Mouse (Mus musculus) spleen, adult 2 months (tissue): ENCODE data around the gene Flt3. TPM values are rescaled to one million over a fixed set of nuclear protein-coding genes. Genes with fewer than 3 reads are reported as not detected.

Experiments used
- DNase-seq, 2 experiments: peaks; one replicate each; pipeline versions ENCODE4 v3.0.0 to v3.0.0-alpha.2; 2012 to 2021; ENCODE audit warnings: low spot score in 2 of 2, low read depth in 1 of 2
- H3K27ac ChIP-seq: fragments of 200-500 bp; 2 replicates; pipeline ENCODE4 v1.5.1; 2012; ENCODE audit warnings: low read length, inconsistent platforms; ENCODE audit not compliant: insufficient read depth
- H3K27me3 ChIP-seq: fragments of 200-500 bp; 2 replicates; pipeline ENCODE4 v1.6.1; 2012; ENCODE audit warnings: mild to moderate bottlenecking, moderate library complexity, low read length, inconsistent platforms; ENCODE audit not compliant: control insufficient read depth, insufficient read depth
- H3K36me3 ChIP-seq: fragments of 200-500 bp; 2 replicates; pipeline ENCODE4 v1.6.1; 2012; ENCODE audit warnings: mild to moderate bottlenecking, low read length, inconsistent platforms; ENCODE audit not compliant: control insufficient read depth, insufficient read depth
- H3K4me1 ChIP-seq: fragments of 200-500 bp; 2 replicates; pipeline ENCODE4 v1.6.1; 2011; ENCODE audit warnings: inconsistent platforms; ENCODE audit not compliant: control insufficient read depth, insufficient read depth, insufficient read length
- H3K4me3 ChIP-seq: fragments of 200-500 bp; 2 replicates; pipeline ENCODE4 v1.5.1; 2011; ENCODE audit warnings: mild to moderate bottlenecking, inconsistent platforms; ENCODE audit not compliant: insufficient read depth, insufficient read length; ENCODE audit errors: extremely low read depth
- CTCF ChIP-seq: fragments of 200-500 bp; IDR thresholded peaks from 2 replicates; pipeline ENCODE4 v1.5.1; 2011; ENCODE audit warnings: mild to moderate bottlenecking, inconsistent platforms; ENCODE audit not compliant: insufficient read depth, insufficient read length, insufficient replicate concordance; ENCODE audit errors: extremely low read depth
- POLR2A ChIP-seq: fragments of 200-500 bp; IDR thresholded peaks from 2 replicates; pipeline ENCODE4 v1.6.1; 2011; ENCODE audit warnings: low read depth, low read length, inconsistent platforms
- WGBS: fragments of 180-500 bp; shearing (Covaris S2); methylation state at CpG from one replicate; pipeline ENCODE4 v1.1.7; 2018; 5-methylcytosine and 5-hydroxymethylcytosine counted together
- polyA plus RNA-seq: library from polyadenylated mRNA; depleted of rRNA; stranded (reverse); fragments of >200 nt; gene quantifications from 2 replicates; pipeline ENCODE4 v1.2.3, GENCODE M21; 2012

The Flt3 gene
- polyA plus RNA-seq, 1 experiment = 6.5 TPM

DNA sequence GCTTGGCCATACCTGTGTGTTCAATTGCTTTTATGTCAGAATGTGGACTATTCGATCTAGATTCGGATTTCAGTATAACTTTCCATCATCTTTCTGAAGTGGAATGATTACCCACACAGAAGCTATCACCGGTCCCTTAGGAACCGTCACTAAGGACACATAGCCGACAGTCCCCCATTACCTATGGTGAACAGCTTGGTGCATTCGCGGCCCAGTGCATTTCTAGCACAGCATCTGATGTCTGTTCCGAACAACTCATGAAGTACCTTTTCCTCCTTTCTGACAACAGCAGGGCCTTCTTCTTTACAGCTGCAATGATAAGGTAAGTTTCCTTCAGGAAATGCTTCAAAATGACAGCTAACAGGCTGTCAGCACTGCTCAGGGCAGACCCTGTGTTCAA lies 30.0 kb downstream of the Flt3 start:
- DNase-seq = no peak
- 89% methylated on average over 8 of the region's 8 CpGs for WGBS

DNA sequence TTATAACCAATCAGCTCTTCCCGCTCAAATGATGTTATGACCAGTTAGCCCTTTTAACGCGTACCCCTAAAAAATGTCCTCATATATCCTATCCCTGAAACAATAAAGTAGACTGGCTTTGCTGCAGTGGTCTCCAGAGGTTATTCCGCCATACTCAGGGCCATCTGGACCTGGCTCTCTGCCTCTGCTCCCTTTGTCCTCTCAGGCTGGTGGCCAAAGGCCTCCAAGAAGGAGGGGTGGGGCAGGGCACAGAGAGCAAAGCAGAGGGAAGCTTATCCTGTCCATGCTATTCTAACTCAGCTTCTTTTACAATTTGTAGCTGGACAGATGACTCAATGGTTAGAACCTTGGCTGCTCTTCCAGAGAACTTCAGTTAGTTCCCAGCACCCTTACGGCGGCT lies 32.1 kb downstream of the Flt3 start:
- no peak overlapping the region for H3K27ac ChIP-seq
- H3K36me3 ChIP-seq = no peaks in the 10 kb centered on the region
- H3K27me3 ChIP-seq = no peaks in the 10 kb centered on the region
- WGBS = 93% methylated on average over 6 of the region's 6 CpGs
- H3K4me1 ChIP-seq = peaks cover 18% of the 10 kb centered on the region; the same call in 1 of the 2 replicates
- H3K4me3 ChIP-seq = no peak overlapping the region
- DNase-seq = no peak
- TF ChIP-seq CTCF = no peak
- no peak for TF ChIP-seq POLR2A

More for the DNA sequence above, 30.0 kb downstream of the Flt3 start:
- Histone ChIP-seq H3K4me1 (peaks cover 12% of the 10 kb centered on the region; the same call in 1 of the 2 replicates), H3K36me3 (no peaks in the 10 kb centered on the region), H3K4me3 (no peak overlapping the region), H3K27me3 (no peaks in the 10 kb centered on the region), H3K27ac (no peak overlapping the region)
- TF ChIP-seq CTCF (no peak), POLR2A (no peak)

DNA sequence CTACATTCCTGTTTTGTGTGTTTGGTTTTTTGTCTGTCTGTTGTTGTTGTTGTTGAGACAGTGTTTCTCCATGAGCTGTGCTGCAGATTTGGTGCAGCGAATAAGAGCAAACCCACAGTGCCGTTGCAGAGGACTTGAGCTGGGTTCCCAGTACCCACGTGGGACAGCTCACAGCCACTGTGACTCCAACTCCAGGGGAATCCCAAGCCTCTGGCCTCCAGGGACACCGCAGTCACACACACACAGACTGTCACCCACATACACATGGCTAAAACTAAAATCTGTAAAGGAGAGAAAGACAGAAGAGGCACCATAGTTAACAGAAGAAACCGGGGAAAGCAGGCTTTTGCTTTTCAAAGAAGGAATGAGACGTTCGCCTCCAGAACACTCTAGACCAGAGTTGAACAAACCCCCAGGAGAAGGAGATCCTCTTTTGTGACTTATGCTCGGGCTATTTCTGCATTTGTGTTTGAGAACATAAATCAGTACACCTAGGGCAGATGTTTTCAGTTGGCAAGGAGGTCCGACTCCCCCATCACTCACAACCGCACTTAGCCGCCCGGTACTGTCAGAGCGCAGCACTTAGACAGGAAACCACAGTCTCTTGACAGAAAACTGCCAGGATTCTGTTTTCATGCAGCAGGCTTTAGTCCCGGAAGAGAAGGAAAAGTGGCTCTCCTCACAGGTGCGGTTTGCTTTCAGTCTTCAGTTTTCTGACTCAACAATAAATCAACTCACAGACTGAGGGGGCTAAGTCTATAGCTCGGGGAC lies 34.1 kb downstream of the Flt3 start:
- H3K4me3 ChIP-seq = peak overlapping the region; percentile 21; the same call in 1 of the 2 replicates
- WGBS = 3% methylated on average over 16 of the region's 16 CpGs
- DNase-seq = peak in 1 of 2 experiments; percentile 21
- H3K27ac ChIP-seq = 0 out of 2 replicates have a peak overlapping the region, but pooled peaks have one; percentile 19
- peaks cover 21% of the 10 kb centered on the region; the same call in 1 of the 2 replicates for H3K4me1 ChIP-seq
- H3K36me3 ChIP-seq = no peaks in the 10 kb centered on the region
- no peaks in the 10 kb centered on the region for H3K27me3 ChIP-seq
- TF ChIP-seq CTCF (no peak), POLR2A (no peak)

DNA sequence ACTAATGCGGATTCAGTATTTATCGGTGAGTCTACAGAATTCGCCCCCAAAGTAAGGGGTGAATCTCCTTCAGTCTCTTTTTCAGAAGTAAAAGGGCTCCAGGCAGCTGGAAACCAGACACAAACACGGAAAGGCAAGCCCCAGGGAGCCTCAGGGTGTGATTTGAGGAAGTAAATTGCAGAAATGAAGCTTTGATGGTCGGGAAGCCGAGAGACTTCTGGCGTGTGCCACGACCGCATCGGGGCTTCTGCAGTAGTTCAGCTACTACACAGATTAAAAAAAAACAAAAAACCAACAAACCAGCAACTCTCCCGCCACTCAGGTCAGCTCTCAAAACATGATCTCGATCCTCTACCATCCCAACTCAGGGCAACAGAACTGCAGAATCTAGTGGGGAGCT lies 37.2 kb downstream of the Flt3 start:
- H3K4me1 ChIP-seq = peaks cover 19% of the 10 kb centered on the region; the same call in 1 of the 2 replicates
- H3K36me3 ChIP-seq = no peaks in the 10 kb centered on the region
- WGBS = 8% methylated on average over 12 of the region's 12 CpGs
- DNase-seq = peak; percentile 62 to 68
- H3K27me3 ChIP-seq = no peaks in the 10 kb centered on the region
- no peak overlapping the region for H3K4me3 ChIP-seq
- TF ChIP-seq POLR2A (no peak), CTCF (no peak)
- H3K27ac ChIP-seq = peak overlapping the region; percentile 69; the same call in 1 of the 2 replicates

DNA sequence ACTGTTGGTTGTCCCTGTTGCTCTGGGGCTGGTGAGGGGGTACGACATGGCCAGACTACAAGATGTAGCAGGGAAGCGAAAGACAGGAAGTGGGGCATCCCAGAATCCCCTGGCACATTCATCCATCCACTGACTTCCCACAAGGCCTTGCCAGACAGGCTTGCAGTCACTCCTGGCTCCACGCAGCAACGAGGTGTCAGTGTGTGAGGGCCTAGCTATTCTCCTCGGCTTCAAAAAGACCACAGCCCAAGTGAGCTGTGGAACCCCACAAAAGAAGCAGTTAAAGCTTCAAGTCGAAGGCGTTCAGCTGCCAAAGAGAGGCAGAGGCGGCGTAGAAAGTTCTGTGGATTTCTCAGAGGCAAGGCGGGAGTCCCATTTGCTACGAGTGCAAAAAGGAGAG lies 41.8 kb downstream of the Flt3 start:
- no peaks in the 10 kb centered on the region for H3K27me3 ChIP-seq
- 80% methylated on average over 11 of the region's 11 CpGs for WGBS

DNA sequence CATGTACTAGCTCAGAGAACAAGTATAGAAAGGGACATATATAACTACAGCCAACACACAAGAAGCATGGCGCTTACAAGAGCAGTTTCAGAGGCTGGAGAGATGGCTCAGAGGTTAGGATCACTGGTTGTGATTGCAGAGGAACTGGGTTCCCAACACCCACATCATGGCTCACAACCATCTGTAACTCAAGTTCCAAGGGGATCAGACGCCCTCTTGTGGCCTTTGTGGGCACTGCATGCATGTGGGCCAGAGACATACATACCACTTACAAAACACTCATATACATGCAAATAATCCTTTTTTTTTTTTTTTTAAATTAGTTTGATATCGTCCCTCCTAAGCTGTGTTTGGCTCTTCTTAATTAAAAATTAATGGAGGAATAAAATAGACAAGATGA lies 42.8 kb downstream of the Flt3 start:
- 64% methylated on average over 3 of the region's 3 CpGs for WGBS
- Histone ChIP-seq H3K27me3 (no peaks in the 10 kb centered on the region), H3K36me3 (no peaks in the 10 kb centered on the region), H3K27ac (no peak overlapping the region), H3K4me3 (no peak overlapping the region), H3K4me1 (peaks cover 8% of the 10 kb centered on the region; the same call in 1 of the 2 replicates)
- no peak for TF ChIP-seq POLR2A
- TF ChIP-seq CTCF = peak; percentile 45; the same call in 1 of the 2 replicates
- peak in 1 of 2 experiments; percentile 44 for DNase-seq

More for the DNA sequence above, 41.8 kb downstream of the Flt3 start:
- Histone ChIP-seq H3K4me1 (peaks cover 13% of the 10 kb centered on the region; the same call in 1 of the 2 replicates), H3K36me3 (no peaks in the 10 kb centered on the region), H3K27ac (no peak overlapping the region), H3K4me3 (no peak overlapping the region)
- no peak for TF ChIP-seq CTCF
- no peak for TF ChIP-seq POLR2A
- DNase-seq = no peak
